ENCODE assay signal across 15 mouse cellular contexts in the genomic region with DNA sequence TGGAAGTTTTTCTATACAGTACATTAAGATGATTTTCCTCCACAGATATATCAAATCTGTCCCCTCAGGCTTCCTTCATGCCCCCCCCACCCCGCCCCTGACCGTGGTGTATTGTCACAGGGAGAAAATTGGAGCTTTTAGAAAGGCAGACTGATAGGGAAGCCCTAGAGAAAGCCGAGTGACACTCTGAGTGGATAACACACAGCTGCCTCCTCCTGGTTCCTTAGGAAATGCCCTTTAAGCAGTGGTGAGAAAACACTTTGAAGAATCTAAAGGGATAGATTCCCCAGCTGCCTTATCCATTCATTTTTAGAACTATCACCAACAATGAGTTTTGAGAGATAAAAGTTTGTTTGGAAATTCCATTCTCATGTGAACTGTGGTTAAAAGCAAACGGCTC.
DNase-seq lines count a peak whose midpoint lies in the region; ATAC-seq and TF ChIP-seq lines count a peak whose summit lies in the region.
"Had no signal": no experiment of that assay in that cellular context is flagged by ENCODE, and none has a peak within 500 bp of the region (broad histone marks: within the 10 kb centered on the region; RNA-seq: fewer than 3 reads in every experiment).

No protein-coding gene starts in this region.

- 10% methylated on average over 4 of the region's 4 CpGs for WGBS in kidney, postnatal 0 days

- no peak for DNase-seq in gastrocnemius, adult 2 months
- no peak for DNase-seq in gastrocnemius, adult 8-10 months (ENCODE audit: low spot score in 2 of 2)
- peak; percentile 81 for DNase-seq in kidney, postnatal 0 days (ENCODE audit: low spot score)
- no peak for DNase-seq in kidney, adult 8-10 months
- peak; percentile 11 for DNase-seq in 3134 (ENCODE audit: extremely low read depth, insufficient read length, low spot score)
- DNase-seq in brain, adult 2 months (ENCODE audit: low read depth, low spot score), result peak; percentile 12
- DNase-seq in adrenal gland, postnatal 36 days, result no peak
- DNase-seq: cerebellum, postnatal 25 days; thymus, postnatal 36 days had no signal

- H3K4me2 ChIP-seq in kidney, postnatal 0 days (ENCODE audit: low read length), result no peak overlapping the region
- H3K4me2 ChIP-seq: hindbrain, embryonic 14.5 days; midbrain, embryonic 12.5 days; neural tube, embryonic 12.5 days had no signal

- no peak overlapping the region for H3K27ac ChIP-seq in gastrocnemius, adult 2 months
- H3K27ac ChIP-seq in kidney, postnatal 0 days, result no peak overlapping the region
- H3K27ac ChIP-seq: hindbrain, embryonic 14.5 days; liver, embryonic 14.5 days; midbrain, embryonic 12.5 days; neural tube, embryonic 12.5 days had no signal

- no peaks in the 10 kb centered on the region for H3K4me1 ChIP-seq in kidney, postnatal 0 days (replicated peaks; ENCODE audit: insufficient read depth, low read length)
- H3K4me1 ChIP-seq: midbrain, embryonic 12.5 days; neural tube, embryonic 12.5 days had no signal

- no peaks in the 10 kb centered on the region for H3K9me3 ChIP-seq in kidney, postnatal 0 days (replicated peaks; ENCODE audit: low read length)
- H3K9me3 ChIP-seq: midbrain, embryonic 12.5 days; neural tube, embryonic 12.5 days had no signal

- H3K4me3 ChIP-seq in gastrocnemius, adult 2 months, result no peak overlapping the region
- H3K4me3 ChIP-seq in kidney, postnatal 0 days (replicated peaks; ENCODE audit: low read depth, low read length), result no peak overlapping the region
- H3K4me3 ChIP-seq: midbrain, embryonic 12.5 days; neural tube, embryonic 12.5 days had no signal

- no peaks in the 10 kb centered on the region for H3K36me3 ChIP-seq in kidney, postnatal 0 days (ENCODE audit: insufficient read depth, low read length)
- H3K36me3 ChIP-seq: midbrain, embryonic 12.5 days; neural tube, embryonic 12.5 days had no signal

- no peak overlapping the region for H3K9ac ChIP-seq in kidney, postnatal 0 days (ENCODE audit: low read depth, low read length)
- H3K9ac ChIP-seq: hindbrain, embryonic 14.5 days; liver, embryonic 14.5 days; midbrain, embryonic 12.5 days; neural tube, embryonic 12.5 days had no signal

- intact Hi-C loops in gastrocnemius, adult 2 months (cut with DNase I), result loop anchor here (10.0 kb wide), 3 partner anchors 212 to 1358 kb away; no protein-coding TSS in a partner anchor

- H3K27me3 ChIP-seq in kidney, postnatal 0 days (ENCODE audit: insufficient read depth, low read length), result no peaks in the 10 kb centered on the region
- H3K27me3 ChIP-seq: midbrain, embryonic 12.5 days; neural tube, embryonic 12.5 days had no signal

- no peak for ATAC-seq in kidney, postnatal 0 days (replicated peaks; ENCODE audit: low FRiP score, low read depth)
- ATAC-seq in megakaryocyte-erythroid progenitor cell, adult 5-6 weeks (replicated peaks; ENCODE audit: low FRiP score, low TSS enrichment, poor library complexity, severe bottlenecking), result no peak
- ATAC-seq: CD4-positive, CD25-positive, alpha-beta regulatory T cell, adult 4 months had no signal

- TF ChIP-seq CTCF in gastrocnemius, adult 2 months (IDR thresholded peaks at IDR 0.05), result peak; percentile 25; the same call in 1 of the 2 replicates
- TF ChIP-seq CTCF in kidney, postnatal 0 days (IDR thresholded peaks at IDR 0.05; ENCODE audit: low read depth), result peak; percentile 62

Comparison
In these comparisons a context has a peak if more than half of its experiments do, and no peak if none do; other contexts are left out.
1. DNase-seq: peak in kidney, postnatal 0 days (single experiment), 3134 (single experiment) and brain, adult 2 months (single experiment); none in gastrocnemius, adult 2 months (single experiment), gastrocnemius, adult 8-10 months (0 of 2), kidney, adult 8-10 months (0 of 2) and adrenal gland, postnatal 36 days (0 of 2).